Mouse (Mus musculus): ENCODE results near the gene Wfikkn1.

DNA sequence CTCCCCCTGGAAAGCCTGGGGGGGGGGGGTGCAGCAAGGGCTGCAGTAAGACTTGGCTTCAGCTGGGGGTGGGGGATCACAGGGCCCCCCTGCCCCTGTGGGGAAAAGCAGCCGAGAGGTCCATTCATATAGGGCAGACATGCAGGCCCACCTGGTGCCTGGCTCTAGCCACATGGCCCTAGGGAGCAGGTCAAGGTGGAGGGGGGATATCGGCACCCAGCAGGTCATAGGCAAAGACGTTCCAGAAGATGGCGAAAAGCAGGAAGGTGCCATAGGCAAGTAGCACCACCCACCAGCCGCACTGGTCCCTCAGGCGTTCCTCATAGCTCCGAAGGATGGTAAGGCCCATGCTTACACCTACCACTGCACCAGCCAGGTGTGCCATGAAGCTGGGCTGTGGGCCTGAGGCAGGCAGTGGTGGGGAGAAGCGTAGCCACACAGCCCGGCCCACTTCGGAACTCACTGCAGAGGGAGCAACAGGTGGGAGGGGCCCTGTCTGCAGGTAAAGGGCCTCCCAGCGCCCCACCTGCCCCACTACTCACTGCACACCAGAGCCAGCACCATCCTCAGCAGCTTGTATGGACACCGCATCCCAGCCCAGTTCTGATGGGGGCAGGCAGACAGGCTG, 45.9 kb downstream of the Wfikkn1 start:
- TF ChIP-seq CTCF (IDR thresholded peaks at IDR 0.05; ENCODE audit: low read depth), result no peak
- no peak for TF ChIP-seq EP300 (IDR thresholded peaks at IDR 0.05; ENCODE audit: low read depth)
